Mouse (Mus musculus) frontal cortex, postnatal 14 days (tissue): ENCODE results near the gene Cnn2.
"Not testable (repeated sequence)": the region's sequence is repeated elsewhere in the genome, so short reads cannot be mapped to it uniquely, and the experiment has no call there.

ENCODE experiments used
- DNase-seq, 2 experiments: peaks; one replicate each; pipeline ENCODE4 v3.0.0; 2022; ENCODE audit warnings: low spot score in 2 of 2

The Cnn2 gene

DNA sequence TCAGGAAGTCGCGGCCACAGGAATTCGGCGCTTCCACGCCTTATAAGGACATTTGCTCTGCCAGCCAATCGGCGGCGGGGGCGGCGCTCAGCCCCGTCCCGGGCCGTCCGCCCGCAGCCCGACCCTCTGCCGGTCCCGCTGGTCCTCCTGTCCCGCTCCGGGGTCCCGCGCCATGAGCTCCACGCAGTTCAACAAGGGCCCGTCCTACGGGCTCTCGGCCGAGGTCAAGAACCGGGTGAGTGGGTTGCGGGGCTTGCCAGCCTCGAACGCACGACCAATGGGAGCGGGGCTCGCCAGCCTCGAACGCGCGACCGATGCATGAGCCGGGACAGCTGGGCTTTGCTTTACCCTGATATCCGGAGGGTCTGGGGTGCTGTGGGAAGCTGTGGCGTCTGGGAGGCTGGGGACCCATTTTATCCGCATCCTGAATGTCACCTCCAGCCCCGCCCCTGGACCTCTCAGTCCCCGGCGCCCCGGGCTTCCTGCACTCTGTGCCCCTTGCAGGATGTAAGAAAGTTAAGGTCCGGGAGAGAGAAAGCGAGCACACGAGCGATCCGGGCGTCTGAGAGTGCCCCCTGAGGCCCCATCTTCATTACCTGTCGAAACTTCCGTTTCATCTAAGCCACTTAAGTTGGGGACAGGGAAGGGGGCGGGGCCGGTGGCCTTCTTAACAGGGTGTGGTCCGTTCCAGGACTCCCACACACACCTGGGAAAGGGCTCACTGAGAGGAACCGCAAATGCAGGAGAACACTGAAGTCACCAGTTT is at the start of gene Cnn2:
Gene Cnn2, plus strand, starts transcription at position 79 of the 766 bp plus-strand sequence.
- no peak for DNase-seq

DNA sequence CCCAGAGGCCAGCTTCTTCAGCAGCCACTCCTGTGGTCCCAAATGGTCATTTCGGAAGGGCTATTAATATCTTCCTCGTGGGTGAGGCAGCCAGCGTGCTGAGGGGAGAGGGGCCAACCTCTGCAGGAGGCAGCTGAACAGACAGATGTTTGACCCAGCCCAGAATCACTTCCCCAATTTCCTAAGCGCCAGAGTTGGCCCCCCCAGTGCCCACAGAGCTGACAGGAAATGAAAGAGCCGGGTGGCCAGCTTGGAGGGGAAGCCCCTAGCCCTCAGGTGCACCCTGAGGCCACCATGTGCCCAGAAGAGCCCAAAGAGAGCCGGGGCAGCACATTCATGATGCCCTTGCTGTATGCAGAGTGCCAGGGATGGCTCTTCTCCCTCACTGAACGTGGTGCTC is 47.6 kb upstream of the Cnn2 start:
- no peak for DNase-seq

DNA sequence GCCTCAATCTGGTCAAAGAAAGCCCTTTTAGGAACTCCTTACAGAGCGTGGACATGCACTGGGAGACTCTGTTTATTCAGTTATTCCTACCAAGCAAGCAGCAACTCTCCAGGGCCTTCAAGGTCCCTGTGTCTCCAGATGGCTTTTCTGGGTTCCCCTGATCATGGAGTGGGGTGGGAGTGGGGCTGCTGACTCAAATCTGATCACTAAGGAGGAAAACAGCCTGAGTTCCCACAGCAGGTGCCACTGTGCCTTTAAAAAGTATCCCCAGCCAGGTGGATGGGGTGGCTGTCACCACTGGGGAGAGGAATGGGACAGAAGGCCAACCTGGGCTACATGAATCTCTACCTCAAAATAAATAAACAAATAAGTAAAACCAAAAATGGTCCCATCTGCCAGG is 45.4 kb upstream of the Cnn2 start:
- no peak for DNase-seq

DNA sequence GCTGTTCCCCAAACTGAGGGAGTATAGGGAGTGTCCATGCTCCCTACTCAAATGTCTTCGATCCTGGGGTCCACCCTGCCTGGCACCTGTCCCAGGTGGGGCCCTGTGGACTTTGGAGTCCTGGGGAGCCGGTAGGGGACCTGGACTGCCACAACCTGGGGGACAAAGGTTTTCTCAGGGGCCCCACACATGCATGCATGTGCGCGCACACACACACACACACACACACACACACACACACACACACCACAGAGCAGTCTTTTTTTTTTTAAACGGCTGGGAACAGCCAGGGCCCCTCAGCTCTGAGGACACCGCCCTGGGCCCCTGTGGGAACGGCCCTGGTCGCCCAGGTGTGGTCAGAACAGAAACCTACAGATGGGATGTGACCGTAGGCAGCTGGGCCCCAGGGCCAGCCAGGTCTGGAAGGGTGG is 44.9 kb upstream of the Cnn2 start:
- DNase-seq: no peak

DNA sequence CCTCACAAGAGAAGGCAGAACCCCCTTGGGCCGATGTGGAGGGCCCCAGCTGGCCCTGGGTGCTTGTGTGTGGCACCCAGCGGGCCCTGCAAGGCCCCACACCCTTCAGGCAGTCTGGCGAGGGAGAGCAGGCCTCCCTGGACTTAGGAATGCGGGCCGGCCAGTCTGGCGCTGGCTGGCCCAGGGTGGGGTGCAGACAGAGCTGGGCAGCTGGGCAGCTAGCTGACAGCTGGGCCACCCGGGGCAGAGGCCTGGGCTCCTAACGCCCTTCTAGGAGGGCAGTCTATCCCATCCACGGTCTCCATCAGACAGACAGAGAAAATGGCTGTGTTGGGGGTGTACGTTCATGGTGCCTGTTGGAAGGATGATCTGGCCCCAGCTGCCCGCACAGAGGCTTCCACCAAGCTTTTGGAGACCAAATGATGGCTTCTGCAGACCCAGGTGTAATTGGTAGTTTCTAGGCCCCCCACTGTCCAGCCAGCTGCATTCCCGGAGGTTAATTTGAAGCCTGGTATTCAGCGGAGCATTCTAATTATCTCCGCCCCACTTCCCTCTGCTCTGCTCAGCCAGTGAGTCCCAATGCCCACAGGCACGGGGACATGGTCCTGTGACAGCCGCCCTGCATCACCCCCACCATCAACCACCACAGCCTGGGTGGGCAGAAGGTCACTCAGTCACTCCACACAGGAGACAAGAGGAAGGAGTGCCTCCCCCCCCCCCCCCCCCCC is 42.7 kb upstream of the Cnn2 start:
- no peak for DNase-seq

DNA sequence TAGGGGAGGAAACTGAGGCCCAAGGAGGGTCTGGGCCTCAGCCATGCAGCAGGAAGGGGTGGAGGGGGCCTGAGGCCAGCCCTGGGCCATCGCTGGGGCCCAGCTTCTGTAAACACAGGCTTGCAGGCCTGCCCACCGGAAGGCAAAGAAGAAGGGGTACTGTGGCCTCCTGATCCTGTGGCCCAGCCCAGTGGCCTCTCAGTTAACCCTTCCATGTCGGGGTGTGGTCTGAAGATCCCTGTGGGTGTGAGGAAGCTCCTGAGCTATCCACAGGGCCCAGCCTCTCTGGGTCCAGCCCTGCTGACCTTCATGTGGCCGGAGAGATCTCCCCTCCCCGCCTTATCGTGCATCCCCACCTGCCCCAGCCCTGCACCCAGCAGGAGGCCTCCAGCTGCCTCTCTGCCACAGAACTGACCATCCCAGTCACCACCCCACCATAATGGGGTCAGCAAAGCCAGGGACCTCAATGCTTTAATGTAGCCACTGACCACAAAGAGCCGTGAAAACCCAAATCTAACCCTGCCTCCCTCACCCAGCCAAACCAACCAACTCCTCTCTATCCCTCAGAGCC is 41.5 kb upstream of the Cnn2 start:
- DNase-seq: no peak

DNA sequence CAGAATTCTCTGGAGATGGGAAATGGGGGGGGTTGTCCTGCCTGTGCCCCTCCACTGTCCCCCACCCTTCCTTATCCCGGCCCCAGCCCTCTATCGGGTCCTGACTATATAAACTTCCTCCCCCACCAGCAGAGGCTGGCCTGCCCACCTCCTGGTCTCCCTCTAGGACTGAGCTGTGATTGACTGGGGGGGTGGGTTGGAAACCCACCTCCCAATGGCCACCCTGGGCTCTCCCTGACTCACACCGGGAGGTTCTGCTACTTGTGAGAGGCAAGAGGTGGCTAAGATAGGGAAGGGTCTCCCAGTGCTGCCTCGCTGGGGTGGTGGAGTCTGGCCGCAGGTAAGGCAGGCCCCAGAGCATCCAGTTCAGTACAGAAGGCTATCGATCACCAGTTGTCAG is 40.9 kb upstream of the Cnn2 start:
- no peak for DNase-seq

DNA sequence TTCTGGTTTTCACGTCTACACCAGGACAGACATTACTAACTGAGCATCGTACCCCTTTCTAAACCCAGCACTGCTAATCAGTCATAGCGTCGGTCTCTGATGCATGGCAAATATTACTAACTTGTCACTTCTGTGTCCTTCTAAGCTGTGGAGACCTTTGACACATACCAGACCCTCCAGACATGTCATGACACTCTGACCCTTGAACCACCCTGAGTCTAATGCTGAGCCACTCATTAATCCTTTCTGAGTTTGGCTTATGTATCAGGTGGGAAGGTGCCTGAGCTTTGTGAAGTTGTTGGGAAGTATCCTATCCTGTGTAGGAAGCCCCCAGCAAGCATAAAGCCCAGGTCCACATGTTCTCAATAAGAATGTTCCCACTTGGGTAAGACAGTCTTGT is 38.5 kb upstream of the Cnn2 start:
- DNase-seq: no peak

DNA sequence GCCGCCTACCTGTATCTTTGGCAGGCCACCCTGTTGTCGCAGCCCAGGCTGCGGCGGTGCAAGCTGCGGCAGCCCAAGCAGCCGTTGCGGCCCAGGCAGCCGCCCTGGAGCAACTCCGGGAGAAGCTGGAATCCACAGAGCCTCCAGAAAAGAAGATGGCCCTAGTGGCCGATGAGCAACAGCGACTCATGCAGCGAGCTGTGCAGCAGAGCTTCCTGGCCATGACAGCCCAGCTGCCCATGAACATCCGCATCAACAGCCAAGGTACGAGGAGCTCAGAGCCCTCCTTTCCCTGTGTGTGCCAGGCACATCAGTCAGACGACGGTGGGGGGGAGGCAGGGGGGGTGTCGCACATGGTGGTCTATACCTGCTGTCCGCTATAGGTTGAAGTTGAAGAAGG is 37.7 kb upstream of the Cnn2 start:
- DNase-seq: no peak

DNA sequence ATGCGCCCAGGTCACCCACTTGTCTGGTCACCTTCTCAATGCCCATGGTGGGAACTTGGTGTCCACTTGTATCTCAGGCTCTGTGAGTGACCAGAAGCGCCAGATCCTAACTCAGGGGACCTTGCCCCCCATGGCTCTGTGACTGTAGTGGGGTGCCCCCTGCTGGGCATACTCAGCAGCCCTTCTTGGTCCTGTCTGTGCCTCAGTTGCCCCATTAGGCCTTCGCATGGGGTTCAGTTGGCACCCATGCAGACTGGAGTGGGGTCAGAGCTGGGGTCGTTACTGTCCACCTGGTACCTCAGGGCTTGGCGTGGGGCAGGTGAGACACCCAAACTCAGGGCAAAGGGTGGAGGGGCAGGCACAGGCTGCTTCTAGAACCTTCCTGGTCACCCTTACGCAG is 34.4 kb upstream of the Cnn2 start:
- no peak for DNase-seq

DNA sequence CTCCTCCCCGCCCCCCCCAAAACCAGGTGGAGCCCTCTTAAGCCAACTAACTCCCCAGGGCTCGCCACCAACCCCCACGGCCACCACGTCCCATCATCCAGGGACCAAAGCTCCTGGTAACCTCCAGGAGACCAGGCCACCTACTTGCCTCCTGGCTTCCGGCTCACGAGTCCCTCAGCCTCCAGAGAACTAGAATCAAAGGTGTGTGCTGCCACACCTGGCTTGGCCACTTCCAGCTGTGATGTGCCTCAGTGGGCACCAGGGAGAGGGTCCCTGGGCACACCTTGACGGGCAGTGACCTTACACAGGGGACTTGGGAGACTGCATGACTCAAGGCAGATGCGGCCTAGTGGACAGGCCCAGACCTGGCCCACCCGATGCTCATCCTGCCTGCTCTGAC is 32.7 kb upstream of the Cnn2 start:
- DNase-seq: no peak

DNA sequence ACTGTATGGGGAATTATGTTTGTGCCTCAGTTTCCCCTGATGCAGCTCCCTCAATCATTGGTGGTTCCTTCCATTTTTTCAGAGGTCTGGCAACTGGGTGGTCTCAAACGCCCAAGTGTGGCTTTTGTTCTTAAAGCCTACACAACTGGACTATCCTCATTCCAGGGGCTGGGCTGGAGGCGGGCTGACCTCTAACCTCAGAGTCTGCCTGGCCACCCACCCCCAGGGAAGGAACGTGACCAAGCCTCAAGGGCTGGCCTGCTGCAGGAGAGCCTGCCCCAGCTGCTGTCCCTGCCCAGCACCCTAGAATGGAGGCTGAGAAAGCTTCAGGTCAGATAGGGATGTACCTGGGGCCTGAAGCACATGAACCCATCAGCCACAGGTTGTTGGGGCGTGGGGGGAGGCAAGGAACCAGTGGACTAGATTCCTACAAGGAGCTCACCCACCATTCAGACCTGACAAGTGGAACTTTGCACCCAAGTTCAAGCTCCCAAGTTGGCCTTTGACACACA is 31.7 kb upstream of the Cnn2 start:
- no peak for DNase-seq

DNA sequence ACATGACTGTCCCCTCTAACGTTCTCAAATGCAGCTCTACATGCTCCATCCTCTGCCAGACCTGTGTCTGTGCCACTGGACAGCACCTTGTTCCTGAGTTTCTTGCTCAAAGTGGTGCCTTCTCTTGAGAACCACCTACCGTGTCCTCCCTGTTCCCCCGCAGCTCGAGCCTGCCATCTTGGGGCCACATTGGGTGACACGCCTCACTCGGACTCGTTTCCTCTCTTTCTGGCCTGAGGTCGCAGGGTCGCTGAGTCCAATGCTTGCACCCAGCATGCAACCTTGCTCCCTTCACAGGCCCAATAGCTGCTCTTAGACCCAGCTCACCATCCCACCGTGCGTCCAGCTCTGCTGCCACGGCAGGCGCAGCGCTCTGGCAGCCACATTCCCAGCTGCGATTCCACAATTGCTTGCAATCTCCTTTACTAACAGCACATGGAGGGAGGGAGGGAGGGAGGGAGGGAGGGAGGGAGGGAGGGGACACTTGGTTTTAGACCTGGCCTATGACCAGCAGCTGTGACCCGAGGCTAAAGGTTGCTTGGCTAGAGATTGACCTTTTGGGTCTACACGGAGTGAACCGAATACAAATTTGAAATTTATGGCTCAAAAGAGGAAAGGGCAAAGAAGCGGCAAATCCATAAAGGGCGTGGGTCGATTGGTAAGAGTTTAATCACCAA is 30.1 kb upstream of the Cnn2 start:
- peak; percentile 56 to 69 for DNase-seq

DNA sequence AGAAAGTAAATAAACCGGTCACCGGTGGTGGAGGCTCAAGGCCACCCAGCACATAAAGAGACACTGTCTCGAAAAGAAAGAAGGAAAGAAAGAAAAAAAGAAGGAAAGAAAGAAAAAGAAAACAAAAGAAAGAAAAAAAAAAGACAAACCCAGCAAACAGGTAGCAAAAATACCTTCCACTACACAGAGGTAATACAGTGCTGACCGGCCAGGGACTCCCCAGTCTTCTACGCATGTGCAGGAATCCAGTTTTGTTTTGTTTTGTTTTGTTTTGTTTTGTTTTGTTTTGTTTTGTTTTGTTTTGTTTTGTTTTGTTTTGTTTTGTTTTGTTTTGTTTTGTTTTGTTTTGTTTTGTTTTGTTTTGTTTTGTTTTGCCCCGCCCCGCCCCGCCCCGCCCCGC is 29.0 kb upstream of the Cnn2 start:
- not testable (repeated sequence) for DNase-seq

DNA sequence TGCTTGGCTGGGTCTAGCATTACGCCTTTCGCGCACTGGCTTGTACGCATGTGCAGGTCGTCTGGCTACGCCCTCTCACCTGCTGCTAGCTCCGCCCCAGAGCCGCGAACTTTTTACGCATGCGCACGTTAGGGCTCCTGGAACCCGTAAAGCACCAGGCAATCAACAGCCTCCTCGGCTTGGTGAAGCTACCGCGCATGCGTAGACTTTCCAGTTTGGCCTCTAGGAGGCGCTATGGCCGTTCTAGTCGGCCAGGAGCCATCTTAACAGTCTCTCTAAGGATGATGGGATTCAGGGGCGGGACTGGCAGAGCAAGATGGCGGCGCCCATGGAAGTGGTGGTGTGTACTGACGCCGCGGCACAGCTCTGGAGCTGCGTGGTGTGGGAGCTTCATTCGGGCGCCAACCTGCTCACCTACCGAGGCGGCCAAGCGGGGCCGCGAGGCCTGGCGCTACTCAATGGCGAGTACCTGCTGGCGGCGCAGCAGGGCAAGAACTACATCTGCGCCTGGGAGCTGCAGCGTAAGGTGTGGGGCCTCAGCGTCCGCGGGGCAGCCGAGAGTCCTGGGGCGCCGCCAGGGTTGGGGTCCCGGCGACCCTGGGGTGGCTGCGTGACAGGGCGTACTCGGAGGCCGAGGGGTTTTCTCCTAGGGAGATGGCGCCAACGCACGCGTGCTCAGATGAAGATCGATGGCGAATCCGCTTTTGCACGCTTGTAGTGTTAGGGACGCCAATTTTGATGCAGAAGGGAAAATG is 28.4 kb upstream of the Cnn2 start, which contains the start of gene Wdr18:
Gene Wdr18, plus strand, starts transcription at position 306 of the 755 bp plus-strand sequence.
- DNase-seq: peak; percentile 99 to 100

DNA sequence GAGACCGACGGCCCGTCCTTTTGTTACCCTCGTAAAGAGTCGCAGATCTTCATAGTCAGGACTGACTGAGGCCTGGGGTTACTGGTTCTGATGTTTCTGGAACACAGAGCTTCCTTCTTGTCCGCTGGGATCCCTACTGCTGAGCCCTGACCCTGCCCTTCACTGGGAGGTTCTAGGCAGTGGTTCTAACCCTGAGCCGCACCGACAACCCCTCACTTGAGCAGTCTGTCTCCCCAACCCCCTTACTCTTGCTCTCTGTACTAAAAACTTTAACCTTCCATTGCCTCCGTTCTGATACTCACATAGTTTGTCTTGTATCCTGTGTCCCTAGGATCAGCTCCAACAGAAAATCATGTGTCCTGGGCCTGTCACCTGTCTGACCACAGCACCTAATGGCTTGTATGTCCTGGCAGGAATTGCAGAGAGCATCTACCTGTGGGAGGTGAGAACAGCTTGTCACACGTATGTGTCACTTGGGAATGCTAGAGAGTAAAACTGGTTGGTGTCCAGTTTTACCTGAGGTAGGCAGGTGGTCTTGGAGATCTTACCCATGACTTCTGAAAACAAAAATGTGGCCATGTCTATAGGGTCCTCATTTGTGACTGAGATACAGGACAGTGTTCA is 27.6 kb upstream of the Cnn2 start:
- DNase-seq: no peak

DNA sequence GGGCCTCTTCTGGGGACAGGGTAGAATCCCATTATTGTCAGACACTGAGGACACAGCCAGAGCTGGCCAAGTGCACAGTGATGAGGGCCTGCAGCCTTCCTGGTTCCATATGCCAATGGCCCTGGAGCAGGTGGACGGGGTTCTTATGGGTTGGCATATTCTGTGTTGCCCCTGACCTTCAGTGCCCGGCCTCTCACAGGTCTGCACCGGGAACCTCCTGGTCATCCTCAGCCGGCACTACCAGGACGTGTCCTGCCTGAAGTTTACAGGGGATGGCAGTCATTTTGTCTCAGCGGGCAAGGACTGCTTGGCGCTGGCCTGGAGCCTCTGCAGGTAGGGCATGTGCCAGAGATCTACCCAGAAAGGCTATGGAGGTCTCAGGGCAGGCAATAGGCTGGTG is 23.7 kb upstream of the Cnn2 start:
- no peak for DNase-seq

DNA sequence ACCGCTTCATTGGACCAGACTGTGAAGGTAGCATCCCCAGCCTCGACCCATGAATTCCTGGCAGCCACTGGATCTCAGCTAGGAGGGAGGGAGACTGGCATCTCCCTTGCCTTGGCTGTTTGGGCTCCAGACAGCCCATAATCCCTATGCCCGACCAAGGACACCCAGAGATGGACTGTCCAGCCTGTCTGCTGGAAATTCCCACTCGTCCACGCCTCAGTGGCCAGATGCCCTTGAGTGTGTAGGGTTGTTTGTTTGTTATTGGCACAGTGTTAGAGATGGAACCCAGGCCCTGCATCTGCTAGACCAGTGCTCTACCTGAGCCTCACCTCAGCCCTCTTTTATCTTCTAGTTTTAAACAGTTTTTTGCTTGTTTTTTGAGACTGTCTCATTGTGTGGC is 23.1 kb upstream of the Cnn2 start:
- DNase-seq: no peak

DNA sequence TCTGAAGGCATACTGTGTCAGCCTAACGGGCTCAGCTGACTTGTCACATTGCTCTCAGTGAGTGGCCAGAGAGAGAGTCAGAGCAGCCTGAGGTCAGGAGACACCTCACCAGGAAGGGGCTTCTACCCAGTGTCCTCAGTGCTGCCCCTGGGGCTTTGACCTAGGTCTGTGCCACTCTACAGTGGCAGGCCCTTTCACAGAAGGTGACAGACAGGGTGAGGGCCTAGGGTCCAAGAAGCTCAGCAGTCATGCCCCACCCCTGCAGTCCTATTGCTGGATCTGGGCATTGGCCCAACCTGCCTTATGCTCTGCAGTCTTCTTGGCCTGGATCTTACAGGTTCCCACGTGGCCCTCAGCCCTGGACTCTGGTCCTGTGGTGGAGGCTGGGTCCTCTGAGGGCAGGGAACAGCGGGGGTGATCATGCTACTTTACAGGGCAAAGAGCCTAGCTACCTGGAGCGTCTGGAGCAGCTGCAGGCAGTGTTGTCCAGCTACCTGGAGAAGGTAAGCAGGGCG is 21.4 kb upstream of the Cnn2 start:
- DNase-seq: no peak

DNA sequence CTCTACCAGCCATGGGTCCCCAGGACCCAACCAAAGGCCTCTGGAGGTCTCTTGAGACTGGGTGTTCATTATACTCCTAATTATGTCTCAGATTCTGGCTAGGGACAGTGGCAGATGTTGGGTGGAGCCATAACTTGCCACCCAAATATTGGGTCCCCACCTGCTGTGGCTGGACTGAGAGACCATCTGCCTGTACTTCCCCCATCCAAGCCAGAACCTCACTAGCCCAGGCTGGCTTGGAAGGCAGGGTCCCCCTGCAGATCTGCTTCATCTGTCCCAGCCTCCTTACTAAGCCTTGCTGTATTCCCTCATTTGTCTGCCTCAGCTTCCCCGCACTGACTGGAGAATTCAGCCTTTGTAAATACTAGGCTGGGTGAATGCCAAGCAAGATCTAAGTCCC is 20.2 kb upstream of the Cnn2 start:
- no peak for DNase-seq

DNA sequence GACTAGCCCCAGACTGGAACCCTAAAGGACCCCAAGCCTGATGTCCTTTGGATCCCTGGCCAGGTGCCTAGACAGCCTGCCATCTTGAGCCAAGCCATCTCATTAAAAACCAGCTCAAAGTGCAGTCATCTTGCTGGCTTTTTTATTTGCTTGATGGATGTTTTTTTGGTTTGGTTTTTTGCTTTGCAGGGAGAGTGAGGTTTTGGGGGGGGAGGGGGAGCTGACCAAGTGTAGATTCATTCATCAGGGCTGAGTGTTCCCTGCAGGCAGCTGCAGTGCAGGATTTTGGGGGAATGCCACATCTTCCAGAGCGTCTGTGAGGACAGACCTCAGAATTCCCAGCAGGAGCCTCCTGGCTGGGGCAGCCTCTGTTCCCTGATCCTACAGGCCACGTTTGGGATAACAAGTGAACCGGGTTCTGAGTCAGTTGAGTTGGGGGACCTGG is 19.2 kb upstream of the Cnn2 start:
- DNase-seq: no peak
